Mouse (Mus musculus): Measurements from ENCODE around the gene Hist1h3e. TPM values are rescaled to one million over a fixed set of nuclear protein-coding genes. Genes with fewer than 3 reads are reported as not detected.
A peak's percentile ranks its signal among the peaks of the same experiment; 100 is the strongest.

Gene Hist1h3e
- polyA plus RNA-seq, 1 experiment = 2.8 TPM

- Histone ChIP-seq H3K4me3 (ENCODE audit: insufficient read depth, poor library complexity, severe bottlenecking) (no peak overlapping the region), H3K79me2 (ENCODE audit: control insufficient read depth, insufficient read depth) (no peaks in the 10 kb centered on the region)
- no peak for TF ChIP-seq CEBPB (IDR thresholded peaks at IDR 0.05; ENCODE audit: low read depth)
- TF ChIP-seq USF1 (IDR thresholded peaks at IDR 0.05; ENCODE audit: low read depth) = no peak
- no peak for TF ChIP-seq MAX (IDR thresholded peaks at IDR 0.05)
- no peak for TF ChIP-seq FOSL1 (IDR thresholded peaks at IDR 0.05; ENCODE audit: insufficient read depth, low read length, poor library complexity, severe bottlenecking)
- TF ChIP-seq MYOD1 (IDR thresholded peaks at IDR 0.05; ENCODE audit: control insufficient read depth, insufficient read length, low read depth) = no peak
- TF ChIP-seq CTCF (IDR thresholded peaks at IDR 0.05; ENCODE audit: control insufficient read depth, insufficient read depth, insufficient read length) = no peak
- TF ChIP-seq MYOG (IDR thresholded peaks at IDR 0.05; ENCODE audit: control insufficient read depth, extremely low read depth, insufficient read length) = no peak
These were observed 42.3 kb upstream of the Hist1h3e start for GRCm38 (mm10) chr13:23604452-23604851.

GRCm38 (mm10) chr13:23603182-23603699 lies 41.1 kb upstream of the Hist1h3e start:
- H3K4me3 ChIP-seq (ENCODE audit: insufficient read depth, poor library complexity, severe bottlenecking) = no peak overlapping the region
- no peak for TF ChIP-seq MAX (IDR thresholded peaks at IDR 0.05)
- no peak for TF ChIP-seq MYOG (IDR thresholded peaks at IDR 0.05; ENCODE audit: control insufficient read depth, extremely low read depth, insufficient read length)
- TF ChIP-seq FOSL1 (IDR thresholded peaks at IDR 0.05; ENCODE audit: insufficient read depth, low read length, poor library complexity, severe bottlenecking) = no peak
- TF ChIP-seq CEBPB (IDR thresholded peaks at IDR 0.05; ENCODE audit: low read depth) = no peak
- TF ChIP-seq USF1 (IDR thresholded peaks at IDR 0.05; ENCODE audit: low read depth) = no peak
- no peak for TF ChIP-seq CTCF (IDR thresholded peaks at IDR 0.05; ENCODE audit: control insufficient read depth, insufficient read depth, insufficient read length)
- TF ChIP-seq MYOD1 (IDR thresholded peaks at IDR 0.05; ENCODE audit: control insufficient read depth, insufficient read length, low read depth) = no peak
- H3ac ChIP-seq (ENCODE audit: control insufficient read depth, insufficient read length, low read depth) = no peak overlapping the region
- H3K36me3 ChIP-seq (ENCODE audit: control insufficient read depth, insufficient read depth) = no peaks in the 10 kb centered on the region
- no peaks in the 10 kb centered on the region for H3K79me2 ChIP-seq (ENCODE audit: control insufficient read depth, insufficient read depth)
- no peaks in the 10 kb centered on the region for H3K27me3 ChIP-seq (ENCODE audit: control insufficient read depth, insufficient read depth, insufficient read length)
- H3K79me3 ChIP-seq (ENCODE audit: low read depth) = no peaks in the 10 kb centered on the region

More at GRCm38 (mm10) chr13:23604452-23604851, 42.3 kb upstream of the Hist1h3e start:
- Histone ChIP-seq H3K36me3 (ENCODE audit: control insufficient read depth, insufficient read depth) (no peaks in the 10 kb centered on the region), H3ac (ENCODE audit: control insufficient read depth, insufficient read length, low read depth) (no peak overlapping the region), H3K27me3 (ENCODE audit: control insufficient read depth, insufficient read depth, insufficient read length) (no peaks in the 10 kb centered on the region), H3K79me3 (ENCODE audit: low read depth) (no peaks in the 10 kb centered on the region)

- Histone ChIP-seq H3K36me3 (ENCODE audit: control insufficient read depth, insufficient read depth) (no peaks in the 10 kb centered on the region), H3K27me3 (ENCODE audit: control insufficient read depth, insufficient read depth, insufficient read length) (no peaks in the 10 kb centered on the region), H3ac (ENCODE audit: control insufficient read depth, insufficient read length, low read depth) (no peak overlapping the region), H3K79me3 (ENCODE audit: low read depth) (no peaks in the 10 kb centered on the region), H3K79me2 (ENCODE audit: control insufficient read depth, insufficient read depth) (no peaks in the 10 kb centered on the region), H3K4me3 (ENCODE audit: insufficient read depth, poor library complexity, severe bottlenecking) (no peak overlapping the region)
- TF ChIP-seq CTCF (IDR thresholded peaks at IDR 0.05; ENCODE audit: control insufficient read depth, insufficient read depth, insufficient read length) (peak; percentile 17), MYOD1 (IDR thresholded peaks at IDR 0.05; ENCODE audit: control insufficient read depth, insufficient read length, low read depth) (no peak)
These were observed 35.8 kb upstream of the Hist1h3e start for GRCm38 (mm10) chr13:23597957-23598356.

GRCm38 (mm10) chr13:23595622-23596372 lies 33.6 kb upstream of the Hist1h3e start:
- Histone ChIP-seq H3K79me2 (ENCODE audit: control insufficient read depth, insufficient read depth) (no peaks in the 10 kb centered on the region), H3K79me3 (ENCODE audit: low read depth) (no peaks in the 10 kb centered on the region), H3K27me3 (ENCODE audit: control insufficient read depth, insufficient read depth, insufficient read length) (no peaks in the 10 kb centered on the region), H3K36me3 (ENCODE audit: control insufficient read depth, insufficient read depth) (no peaks in the 10 kb centered on the region), H3ac (ENCODE audit: control insufficient read depth, insufficient read length, low read depth) (no peak overlapping the region), H3K4me3 (ENCODE audit: insufficient read depth, poor library complexity, severe bottlenecking) (no peak overlapping the region)
- no peak for TF ChIP-seq CTCF (IDR thresholded peaks at IDR 0.05; ENCODE audit: control insufficient read depth, insufficient read depth, insufficient read length)
- TF ChIP-seq CEBPB (IDR thresholded peaks at IDR 0.05; ENCODE audit: low read depth) = no peak
- no peak for TF ChIP-seq MYOD1 (IDR thresholded peaks at IDR 0.05; ENCODE audit: control insufficient read depth, insufficient read length, low read depth)
- TF ChIP-seq MAX (IDR thresholded peaks at IDR 0.05) = no peak
- no peak for TF ChIP-seq USF1 (IDR thresholded peaks at IDR 0.05; ENCODE audit: low read depth)
- no peak for TF ChIP-seq FOSL1 (IDR thresholded peaks at IDR 0.05; ENCODE audit: insufficient read depth, low read length, poor library complexity, severe bottlenecking)
- TF ChIP-seq MYOG (IDR thresholded peaks at IDR 0.05; ENCODE audit: control insufficient read depth, extremely low read depth, insufficient read length) = no peak

GRCm38 (mm10) chr13:23595185-23595584 lies 33.0 kb upstream of the Hist1h3e start:
- Histone ChIP-seq H3ac (ENCODE audit: control insufficient read depth, insufficient read length, low read depth) (no peak overlapping the region), H3K79me2 (ENCODE audit: control insufficient read depth, insufficient read depth) (no peaks in the 10 kb centered on the region), H3K27me3 (ENCODE audit: control insufficient read depth, insufficient read depth, insufficient read length) (no peaks in the 10 kb centered on the region), H3K4me3 (ENCODE audit: insufficient read depth, poor library complexity, severe bottlenecking) (no peak overlapping the region), H3K36me3 (ENCODE audit: control insufficient read depth, insufficient read depth) (no peaks in the 10 kb centered on the region), H3K79me3 (ENCODE audit: low read depth) (no peaks in the 10 kb centered on the region)
- TF ChIP-seq MYOD1 (IDR thresholded peaks at IDR 0.05; ENCODE audit: control insufficient read depth, insufficient read length, low read depth) (no peak), FOSL1 (IDR thresholded peaks at IDR 0.05; ENCODE audit: insufficient read depth, low read length, poor library complexity, severe bottlenecking) (no peak), CEBPB (IDR thresholded peaks at IDR 0.05; ENCODE audit: low read depth) (no peak), CTCF (IDR thresholded peaks at IDR 0.05; ENCODE audit: control insufficient read depth, insufficient read depth, insufficient read length) (no peak), MAX (IDR thresholded peaks at IDR 0.05) (no peak), MYOG (IDR thresholded peaks at IDR 0.05; ENCODE audit: control insufficient read depth, extremely low read depth, insufficient read length) (no peak), USF1 (IDR thresholded peaks at IDR 0.05; ENCODE audit: low read depth) (no peak)

Data from C2C12 (cell line).